ENCODE assay signal across 13 mouse cellular contexts in the genomic region with DNA sequence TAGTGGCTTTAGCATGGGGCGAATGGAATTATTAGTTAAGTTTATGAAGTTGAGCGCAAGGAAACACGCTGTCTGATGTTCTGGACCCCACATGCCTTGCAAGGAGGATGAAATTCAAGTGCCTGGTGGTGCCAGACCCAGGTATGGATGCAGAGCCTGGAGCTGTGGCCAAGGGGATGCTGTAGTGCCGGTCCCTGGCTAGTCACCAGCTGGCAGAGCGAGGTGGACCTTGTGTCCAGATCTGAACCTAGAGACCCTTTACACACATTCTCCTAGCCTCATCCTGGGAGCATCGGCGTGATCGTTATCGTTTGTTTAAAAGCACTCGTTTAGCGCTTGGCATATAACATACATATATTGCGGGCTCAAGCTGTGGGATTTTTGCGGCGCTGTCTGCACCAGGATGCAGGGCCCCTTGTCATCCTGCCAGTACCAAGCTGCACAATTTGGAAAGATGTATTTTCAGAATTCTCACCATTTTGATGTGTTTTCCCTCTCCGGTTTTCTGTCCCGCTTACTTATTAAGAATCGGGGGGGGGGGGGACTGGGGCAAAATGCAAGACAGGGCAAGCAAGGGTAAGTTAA.
DNase-seq lines count a peak whose midpoint lies in the region; ATAC-seq and TF ChIP-seq lines count a peak whose summit lies in the region.
"Had no signal": no experiment of that assay in that cellular context is flagged by ENCODE, and none has a peak within 500 bp of the region (broad histone marks: within the 10 kb centered on the region; RNA-seq: fewer than 3 reads in every experiment).

No protein-coding gene starts in this region.

- no peak overlapping the region for H3K4me3 ChIP-seq in layer of hippocampus, adult 2 months
- no peak overlapping the region for H3K4me3 ChIP-seq in cortical plate, adult 2 months (ENCODE audit: insufficient read depth, low read length)
- no peak overlapping the region for H3K4me3 ChIP-seq in limb, embryonic 12.5 days (replicated peaks)
- no peak overlapping the region for H3K4me3 ChIP-seq in heart, embryonic 10.5 days
- H3K4me3 ChIP-seq: midbrain, embryonic 13.5 days had no signal

- 0 out of 2 replicates have a peak, but pooled peaks cover 8% of the 10 kb centered on the region for H3K27me3 ChIP-seq in limb, embryonic 12.5 days
- peaks cover 20% of the 10 kb centered on the region for H3K27me3 ChIP-seq in heart, embryonic 10.5 days (ENCODE audit: insufficient read depth, poor library complexity, severe bottlenecking)
- H3K27me3 ChIP-seq: midbrain, embryonic 13.5 days had no signal

- no peaks in the 10 kb centered on the region for H3K4me1 ChIP-seq in cortical plate, adult 2 months (ENCODE audit: control insufficient read depth, insufficient read depth, low read length)
- peaks cover 20% of the 10 kb centered on the region for H3K4me1 ChIP-seq in limb, embryonic 12.5 days (replicated peaks)
- H3K4me1 ChIP-seq in heart, embryonic 10.5 days = no peaks in the 10 kb centered on the region

- 52% methylated on average over 17 of the region's 17 CpGs for WGBS in limb, embryonic 12.5 days
- 85% methylated on average over 17 of the region's 17 CpGs for WGBS in heart, embryonic 10.5 days

- peak; percentile 10 to 22 for DNase-seq in cerebellum, postnatal 25 days
- DNase-seq in cerebellum, adult 11 months = no peak
- DNase-seq in layer of hippocampus, adult 2 months (ENCODE audit: low spot score in 2 of 2) = no peak
- no peak for DNase-seq in layer of hippocampus, postnatal 25 days (ENCODE audit: extremely low spot score in 1 of 2, low spot score in 1 of 2)
- no peak for DNase-seq in spleen, adult 18-20 months
- DNase-seq in heart, embryonic 10.5 days (ENCODE audit: low spot score) = no peak
- DNase-seq: cerebellum, adult 9-10 months; gastrocnemius, postnatal 10 days; kidney, adult 9 months; lung, postnatal 36 days had no signal

- ATAC-seq in limb, embryonic 12.5 days (ENCODE audit: insufficient number of reproducible peaks, insufficient read depth, low FRiP score, low TSS enrichment, low read depth) = no peak
- ATAC-seq: midbrain, embryonic 13.5 days had no signal

- no peak for TF ChIP-seq POLR2A in cortical plate, adult 2 months (IDR thresholded peaks at IDR 0.05; ENCODE audit: extremely low read depth, insufficient read depth, low read length)

- peak overlapping the region; percentile 35 for H3K4me2 ChIP-seq in limb, embryonic 12.5 days
- H3K4me2 ChIP-seq: midbrain, embryonic 13.5 days had no signal

- H3K27ac ChIP-seq in layer of hippocampus, adult 2 months = peak overlapping the region; percentile 84
- H3K27ac ChIP-seq in cortical plate, adult 2 months (ENCODE audit: insufficient read depth, low read length) = peak overlapping the region; percentile 39; the same call in 1 of the 2 replicates
- peak overlapping the region; percentile 45; the same call in 1 of the 2 replicates for H3K27ac ChIP-seq in limb, embryonic 12.5 days
- no peak overlapping the region for H3K27ac ChIP-seq in heart, embryonic 10.5 days
- H3K27ac ChIP-seq: midbrain, embryonic 13.5 days had no signal

- H3K9ac ChIP-seq in limb, embryonic 12.5 days (replicated peaks) = no peak overlapping the region
- H3K9ac ChIP-seq: midbrain, embryonic 13.5 days had no signal

- no peaks in the 10 kb centered on the region for H3K36me3 ChIP-seq in limb, embryonic 12.5 days
- H3K36me3 ChIP-seq in heart, embryonic 10.5 days = no peaks in the 10 kb centered on the region
- H3K36me3 ChIP-seq: midbrain, embryonic 13.5 days had no signal

- no peak for TF ChIP-seq CTCF in layer of hippocampus, adult 2 months (conservative IDR thresholded peaks at IDR 0.05)
- TF ChIP-seq CTCF in cortical plate, adult 2 months (IDR thresholded peaks at IDR 0.05; ENCODE audit: extremely low read depth, insufficient read depth, low read length) = no peak

- no peaks in the 10 kb centered on the region for H3K9me3 ChIP-seq in limb, embryonic 12.5 days
- H3K9me3 ChIP-seq in heart, embryonic 10.5 days = no peaks in the 10 kb centered on the region
- H3K9me3 ChIP-seq: midbrain, embryonic 13.5 days had no signal

Comparison
In these comparisons a context has a peak if more than half of its experiments do, and no peak if none do; other contexts are left out.
1. DNase-seq: peak in cerebellum, postnatal 25 days (2 of 2); none in cerebellum, adult 11 months (single experiment), layer of hippocampus, adult 2 months (0 of 2), layer of hippocampus, postnatal 25 days (0 of 2), spleen, adult 18-20 months (0 of 2) and heart, embryonic 10.5 days (single experiment).